Mouse (Mus musculus) embryonic facial prominence, embryonic 10.5 days (tissue): ENCODE data around the gene Irf2. TPM values are rescaled to one million over a fixed set of nuclear protein-coding genes. Genes with fewer than 3 reads are reported as not detected.

Source experiments
- DNase-seq: peaks from one replicate; pipeline ENCODE4 v3.0.0-alpha.2; 2017; ENCODE audit warnings: low spot score
- H3K27ac ChIP-seq: fragments of 300-500 bp; sonication (generic); replicated peaks from 2 replicates; pipeline ENCODE4 v1.5.1; 2016; ENCODE audit warnings: mild to moderate bottlenecking
- H3K27me3 ChIP-seq: fragments of 300-500 bp; sonication (generic); replicated peaks from 2 replicates; pipeline ENCODE4 v1.6.1; 2016; ENCODE audit warnings: low read depth, mild to moderate bottlenecking; ENCODE audit not compliant: poor library complexity, severe bottlenecking
- H3K36me3 ChIP-seq: fragments of 300-500 bp; sonication (generic); replicated peaks from 2 replicates; pipeline ENCODE4 v1.6.1; 2016; ENCODE audit warnings: mild to moderate bottlenecking, moderate library complexity
- H3K4me1 ChIP-seq: fragments of 300-500 bp; sonication (generic); 2 replicates; pipeline ENCODE4 v1.6.1; 2016
- H3K4me3 ChIP-seq: fragments of 300-500 bp; sonication (generic); 2 replicates; pipeline ENCODE4 v1.5.1; 2016; ENCODE audit warnings: mild to moderate bottlenecking, moderate library complexity
- H3K9me3 ChIP-seq: fragments of 300-500 bp; sonication (generic); 2 replicates; pipeline ENCODE4 v1.6.1; 2016; ENCODE audit warnings: mild to moderate bottlenecking
- WGBS: fragments of 180-500 bp; shearing (Covaris S2); methylation state at CpG from one replicate; pipeline ENCODE4 v1.1.7; 2016; 5-methylcytosine and 5-hydroxymethylcytosine counted together
- polyA plus RNA-seq: library from polyadenylated mRNA; unstranded; fragments of >200 nt; fragmentation: Nextera tagmentation; extraction: Ambion mirVana; gene quantifications from 2 replicates; pipeline ENCODE4 v1.2.1, GENCODE M21; 2016

Gene Irf2
- polyA plus RNA-seq, 1 experiment from 2014 or later, result 9.7 TPM

DNA sequence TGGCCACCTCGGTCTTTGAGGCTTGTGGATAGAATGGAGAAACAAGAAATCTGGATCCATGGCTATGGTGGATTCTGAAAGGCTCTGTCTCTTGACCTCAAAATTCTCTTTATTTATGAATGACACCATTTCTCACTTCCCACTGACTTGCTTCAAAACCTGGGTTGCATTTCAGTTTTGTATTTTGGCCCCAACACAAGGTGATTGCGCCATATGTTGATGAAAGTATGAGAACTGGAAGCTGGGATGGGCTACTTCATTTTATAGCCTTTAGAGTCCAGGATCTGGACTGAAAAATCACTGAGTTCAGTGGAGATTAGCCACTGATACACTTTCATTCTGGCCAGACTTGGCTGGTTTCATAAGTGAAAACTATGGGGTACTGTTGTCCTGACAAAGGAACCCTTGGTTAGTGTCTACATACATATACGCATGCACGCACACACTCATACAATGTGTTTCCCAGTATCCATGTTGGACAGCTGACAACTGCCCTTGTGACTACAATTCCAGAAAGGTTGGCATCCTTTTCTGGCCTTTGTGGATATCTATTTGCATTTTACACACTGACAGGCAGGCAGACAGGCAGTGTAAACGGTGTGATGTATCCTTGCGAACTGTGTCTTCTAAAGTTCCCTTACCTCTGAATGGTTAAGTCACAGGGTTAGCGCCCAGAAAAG, 89.3 kb downstream of the Irf2 start:
- H3K27me3 ChIP-seq, result no peaks in the 10 kb centered on the region
- H3K4me1 ChIP-seq, result 0 out of 2 replicates have a peak, but pooled peaks cover 3% of the 10 kb centered on the region
- DNase-seq, result no peak
- H3K27ac ChIP-seq, result no peak overlapping the region
- H3K36me3 ChIP-seq, result 0 out of 2 replicates have a peak, but pooled peaks cover under 1% of the 10 kb centered on the region
- no peaks in the 10 kb centered on the region for H3K9me3 ChIP-seq
- WGBS, result 92% methylated on average over 7 of the region's 7 CpGs
- H3K4me3 ChIP-seq, result no peak overlapping the region

DNA sequence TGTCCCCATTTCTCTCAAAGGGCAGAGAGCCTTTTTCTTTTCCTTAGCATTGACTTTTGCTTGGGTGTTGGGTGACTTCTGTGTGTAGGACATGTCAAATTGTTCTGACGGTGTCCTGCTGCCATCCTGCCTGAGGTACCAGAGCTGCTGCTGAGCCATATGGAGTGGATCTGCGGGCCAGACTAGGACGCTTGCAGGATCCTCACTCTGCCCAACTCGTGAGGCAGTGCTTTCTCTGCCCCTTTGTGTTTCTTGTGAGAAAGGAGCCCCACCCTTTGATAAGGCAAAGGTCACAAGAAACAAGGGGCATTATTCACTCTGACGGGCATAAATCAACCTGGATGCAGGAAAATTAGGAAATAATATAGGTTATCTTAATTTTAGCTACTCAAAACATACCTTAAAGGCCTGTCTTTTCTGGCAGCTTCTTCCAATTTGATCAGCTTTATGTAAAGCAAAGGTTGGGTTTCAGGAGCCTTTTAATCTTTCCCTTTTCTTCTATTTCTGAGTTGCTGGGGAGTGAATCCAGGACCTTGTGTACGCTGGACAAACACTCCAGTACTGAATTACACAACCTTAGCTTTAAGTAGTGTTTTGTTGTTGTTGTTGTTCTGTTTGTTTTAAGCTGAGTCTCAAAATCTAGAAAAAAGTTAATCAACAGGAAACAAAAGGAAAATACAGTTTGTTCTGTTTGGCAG, 90.0 kb downstream of the Irf2 start:
- H3K4me3 ChIP-seq, result no peak overlapping the region
- 0 out of 2 replicates have a peak, but pooled peaks cover 3% of the 10 kb centered on the region for H3K4me1 ChIP-seq
- H3K36me3 ChIP-seq, result no peaks in the 10 kb centered on the region
- no peak for DNase-seq
- WGBS, result 74% methylated on average over 6 of the region's 6 CpGs
- H3K9me3 ChIP-seq, result no peaks in the 10 kb centered on the region
- no peak overlapping the region for H3K27ac ChIP-seq
- no peaks in the 10 kb centered on the region for H3K27me3 ChIP-seq

DNA sequence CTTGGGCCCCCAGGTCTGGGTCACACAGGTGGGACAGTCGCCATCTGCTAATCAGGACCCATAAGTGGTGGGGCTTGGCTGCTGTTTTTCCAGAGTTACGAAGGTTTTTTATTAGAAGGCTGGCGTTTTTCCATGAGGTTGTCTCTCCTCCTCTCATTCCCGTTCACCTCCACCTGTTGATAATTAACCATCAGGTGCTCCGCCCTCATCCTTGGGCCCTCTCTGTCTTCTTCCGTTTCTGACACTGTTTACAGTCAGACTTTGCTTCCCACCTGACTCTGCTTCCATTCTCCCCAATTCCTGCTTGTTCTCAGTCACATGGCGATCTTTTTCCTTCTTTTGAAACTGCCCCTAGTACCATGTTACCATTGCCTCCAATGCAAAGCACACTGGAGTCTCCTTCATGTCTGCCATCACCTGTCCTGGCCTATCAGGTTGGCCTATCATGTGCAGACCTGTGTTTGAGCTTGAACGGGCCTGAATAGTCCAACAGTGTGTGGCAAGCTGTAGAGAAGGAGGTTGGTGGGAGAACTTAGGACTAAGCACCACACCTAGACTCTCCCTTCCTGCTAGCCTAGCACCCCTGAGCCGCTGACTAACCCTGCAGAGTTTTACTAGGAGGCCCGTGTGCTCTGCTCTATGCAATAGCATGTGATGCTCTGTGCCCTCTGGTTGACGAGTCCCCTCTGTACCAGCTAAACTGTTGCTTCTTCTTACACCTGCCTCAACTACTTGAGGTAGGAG, 90.8 kb downstream of the Irf2 start:
- 83% methylated on average over 11 of the region's 11 CpGs for WGBS
- Histone ChIP-seq H3K4me3 (no peak overlapping the region), H3K9me3 (no peaks in the 10 kb centered on the region), H3K36me3 (no peaks in the 10 kb centered on the region), H3K4me1 (0 out of 2 replicates have a peak, but pooled peaks cover 3% of the 10 kb centered on the region), H3K27me3 (no peaks in the 10 kb centered on the region), H3K27ac (no peak overlapping the region)
- DNase-seq, result no peak

DNA sequence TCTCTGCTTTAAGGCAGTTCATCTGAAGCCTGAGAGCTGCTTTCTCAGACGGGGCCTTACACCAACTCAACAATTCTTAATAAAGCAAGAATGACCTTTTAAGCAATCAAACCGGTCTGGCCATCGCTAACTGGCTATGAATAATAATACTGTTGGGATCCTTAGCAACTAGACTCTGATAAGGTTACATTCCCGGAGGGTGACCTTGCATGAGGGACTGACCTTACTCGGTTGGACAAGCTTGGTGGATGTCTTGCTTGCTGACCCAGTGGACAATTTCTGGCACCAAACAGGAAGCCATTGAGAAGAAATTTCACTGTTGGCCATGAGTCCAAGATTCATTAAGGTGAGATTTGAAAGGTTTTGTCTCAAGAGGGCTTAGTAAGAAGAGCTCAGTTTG, 92.4 kb downstream of the Irf2 start:
- H3K4me3 ChIP-seq, result no peak overlapping the region
- H3K27ac ChIP-seq, result no peak overlapping the region
- 91% methylated on average over 5 of the region's 5 CpGs for WGBS
- DNase-seq, result no peak
- no peaks in the 10 kb centered on the region for H3K27me3 ChIP-seq
- 0 out of 2 replicates have a peak, but pooled peaks cover 3% of the 10 kb centered on the region for H3K4me1 ChIP-seq
- no peaks in the 10 kb centered on the region for H3K9me3 ChIP-seq
- no peaks in the 10 kb centered on the region for H3K36me3 ChIP-seq

DNA sequence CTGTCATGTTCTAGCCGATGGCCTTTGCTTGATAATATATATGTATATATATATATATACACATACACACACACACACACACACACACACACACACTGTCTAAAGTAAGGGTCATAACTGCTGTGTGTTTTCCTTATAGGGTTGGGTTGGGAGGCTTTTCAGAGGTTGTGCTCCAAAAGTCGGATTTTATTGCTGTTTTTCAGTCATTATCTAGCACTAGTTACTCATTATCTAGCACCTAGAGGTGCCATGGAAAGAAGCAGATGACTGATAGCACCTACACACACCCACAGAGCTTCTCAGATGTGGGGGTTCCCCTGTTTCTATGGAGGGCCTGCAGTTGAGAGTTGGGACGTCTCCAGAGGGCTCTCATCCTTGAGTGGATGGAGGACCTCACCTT, 92.9 kb downstream of the Irf2 start:
- Histone ChIP-seq H3K27me3 (no peaks in the 10 kb centered on the region), H3K4me3 (no peak overlapping the region), H3K36me3 (peaks cover 2% of the 10 kb centered on the region; the same call in 1 of the 2 replicates), H3K27ac (no peak overlapping the region), H3K4me1 (0 out of 2 replicates have a peak, but pooled peaks cover 3% of the 10 kb centered on the region), H3K9me3 (no peaks in the 10 kb centered on the region)
- 91% methylated on average over 3 of the region's 3 CpGs for WGBS
- no peak for DNase-seq

DNA sequence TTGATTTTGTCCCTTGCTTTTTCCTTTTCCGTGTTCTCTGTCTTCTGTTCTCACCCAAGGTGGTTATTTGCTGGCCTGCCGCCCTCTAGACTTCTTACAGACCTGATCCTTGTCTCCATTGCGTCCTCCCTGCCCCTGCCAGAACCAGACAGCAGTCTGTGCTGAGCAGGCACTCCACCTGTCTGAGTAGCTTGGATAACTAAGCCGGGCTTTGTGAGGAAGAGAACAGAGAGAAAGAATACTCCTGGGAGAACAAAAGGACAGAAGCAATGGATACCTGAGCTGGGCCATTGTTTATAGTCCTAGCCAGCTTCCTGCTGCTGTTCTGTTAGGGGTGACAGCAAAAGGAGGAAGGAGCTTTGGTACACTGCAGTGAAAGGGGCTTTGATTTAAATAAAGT, 94.2 kb downstream of the Irf2 start:
- 45% methylated on average over 4 of the region's 4 CpGs for WGBS
- DNase-seq, result no peak
- Histone ChIP-seq H3K9me3 (no peaks in the 10 kb centered on the region), H3K36me3 (peaks cover 15% of the 10 kb centered on the region), H3K27me3 (no peaks in the 10 kb centered on the region), H3K4me1 (0 out of 2 replicates have a peak, but pooled peaks cover 3% of the 10 kb centered on the region), H3K4me3 (no peak overlapping the region), H3K27ac (peak overlapping the region; percentile 35; the same call in 1 of the 2 replicates)

DNA sequence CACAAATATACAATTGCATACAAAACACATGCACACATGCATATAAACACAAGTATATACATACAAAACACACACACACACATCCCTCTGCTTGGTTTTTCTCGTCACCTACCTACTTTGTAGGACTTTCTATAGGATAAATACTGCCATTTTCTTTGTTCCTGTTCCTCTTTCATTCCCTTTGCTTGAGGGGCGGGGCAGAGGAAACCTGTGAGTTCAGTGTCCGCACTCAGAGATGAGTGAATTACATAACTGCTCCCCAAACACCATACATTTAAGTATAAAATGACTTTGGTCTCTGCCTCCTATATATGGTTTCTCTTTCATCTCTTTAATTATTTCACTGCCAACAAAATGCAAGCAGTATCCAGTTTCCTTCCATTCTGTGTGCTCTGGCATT, 94.9 kb downstream of the Irf2 start:
- Histone ChIP-seq H3K27ac (no peak overlapping the region), H3K27me3 (no peaks in the 10 kb centered on the region), H3K36me3 (peaks cover 22% of the 10 kb centered on the region), H3K4me1 (0 out of 2 replicates have a peak, but pooled peaks cover 3% of the 10 kb centered on the region), H3K9me3 (no peaks in the 10 kb centered on the region), H3K4me3 (no peak overlapping the region)
- DNase-seq, result no peak
- WGBS, result 86% methylated on average over 3 of the region's 3 CpGs

DNA sequence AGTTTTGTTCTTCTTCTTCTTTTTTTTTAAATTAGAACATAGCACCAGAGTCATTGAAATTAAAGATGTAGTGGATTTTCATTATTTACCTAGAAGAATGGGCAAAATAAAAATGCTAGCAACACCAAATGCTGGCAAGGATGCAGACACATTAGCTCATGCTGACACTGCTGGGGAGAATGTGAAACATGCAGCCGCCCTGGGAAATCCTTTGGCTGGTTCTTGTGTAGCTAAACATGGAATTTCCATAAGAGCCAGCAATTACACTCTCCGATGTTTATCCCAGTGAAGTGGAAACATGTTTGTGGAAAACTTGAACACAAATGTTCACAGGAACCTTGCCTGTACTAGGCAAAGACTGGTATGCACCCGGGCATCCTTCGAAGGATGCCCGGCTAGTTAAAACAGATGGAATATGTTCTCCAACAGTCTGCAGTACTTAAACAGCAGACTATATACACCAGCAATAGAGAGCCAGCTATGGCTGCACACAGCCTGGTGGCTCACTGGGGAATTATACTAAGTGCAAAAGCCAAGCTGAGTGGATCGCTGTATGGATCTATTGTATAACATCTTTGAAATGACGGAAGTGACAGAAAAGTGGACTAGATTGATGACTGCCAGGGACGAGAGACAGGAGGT, 96.6 kb downstream of the Irf2 start:
- no peak overlapping the region for H3K27ac ChIP-seq
- H3K9me3 ChIP-seq, result no peaks in the 10 kb centered on the region
- H3K36me3 ChIP-seq, result peaks cover 32% of the 10 kb centered on the region
- H3K4me1 ChIP-seq, result 0 out of 2 replicates have a peak, but pooled peaks cover 3% of the 10 kb centered on the region
- no peak overlapping the region for H3K4me3 ChIP-seq
- 91% methylated on average over 8 of the region's 8 CpGs for WGBS
- H3K27me3 ChIP-seq, result no peaks in the 10 kb centered on the region
- DNase-seq, result no peak

DNA sequence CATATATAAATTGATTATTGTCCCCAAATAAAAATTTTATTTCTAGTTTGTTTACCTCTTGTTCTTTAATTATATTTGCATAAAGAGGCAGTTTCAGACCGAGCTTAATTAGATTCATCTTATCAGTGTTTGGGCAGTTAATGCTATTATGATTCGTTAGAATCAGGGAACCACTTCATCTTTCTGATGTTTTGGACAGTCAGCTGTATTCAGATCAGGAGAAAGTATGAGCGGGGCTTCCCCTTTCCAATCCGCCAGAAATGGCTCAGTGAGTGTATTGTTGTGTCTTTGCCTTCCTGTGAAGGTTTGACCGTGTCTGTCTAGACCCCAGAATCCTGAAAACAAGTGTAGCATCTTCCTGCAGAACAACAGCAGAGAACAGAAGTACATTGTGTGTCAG, 97.4 kb downstream of the Irf2 start:
- no peak overlapping the region for H3K27ac ChIP-seq
- 86% methylated on average over 5 of the region's 5 CpGs for WGBS

DNA sequence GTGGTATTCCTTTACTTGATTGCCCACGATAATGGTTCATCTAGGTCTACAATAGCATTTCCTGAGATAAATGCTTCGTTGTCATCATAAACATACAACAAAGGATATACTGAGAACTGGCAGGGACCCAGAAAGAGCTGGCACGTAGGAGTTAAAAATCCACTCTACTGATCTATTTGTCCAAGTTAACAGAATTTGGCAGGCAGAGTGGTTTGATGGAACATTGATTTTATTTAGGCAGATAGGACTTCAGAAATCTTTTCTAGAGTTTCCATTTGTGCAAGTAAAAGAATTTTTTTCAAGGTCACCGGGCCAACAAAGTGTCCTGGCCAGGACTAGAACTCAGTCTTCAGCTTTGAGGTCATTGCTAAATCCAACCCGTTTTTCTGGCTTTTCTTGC, 98.5 kb downstream of the Irf2 start:
- peaks cover 32% of the 10 kb centered on the region for H3K36me3 ChIP-seq

More for the DNA sequence above, 97.4 kb downstream of the Irf2 start:
- no peak for DNase-seq
- no peaks in the 10 kb centered on the region for H3K9me3 ChIP-seq
- H3K4me1 ChIP-seq, result 0 out of 2 replicates have a peak, but pooled peaks cover 3% of the 10 kb centered on the region
- H3K27me3 ChIP-seq, result no peaks in the 10 kb centered on the region
- peaks cover 32% of the 10 kb centered on the region for H3K36me3 ChIP-seq
- H3K4me3 ChIP-seq, result no peak overlapping the region

DNA sequence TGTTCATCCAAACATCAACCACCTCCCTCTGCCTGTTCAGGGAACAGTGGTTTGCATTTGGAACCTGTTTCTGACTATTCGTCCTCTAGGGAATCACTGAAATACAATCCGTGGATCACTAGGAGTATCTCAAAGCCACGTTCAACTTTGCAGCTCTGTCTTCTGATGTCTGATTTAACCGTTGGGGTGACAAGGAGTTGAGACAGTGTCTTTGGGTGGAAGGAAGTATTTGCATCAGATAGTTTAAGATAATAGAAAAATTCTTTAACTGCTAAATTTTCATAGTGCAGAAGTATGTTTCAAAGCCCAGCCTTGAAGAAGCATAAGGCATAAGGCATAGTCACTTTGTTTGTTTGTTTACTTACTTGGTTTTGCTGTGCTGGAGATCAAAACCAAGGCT, 100.9 kb downstream of the Irf2 start:
- 81% methylated on average over 4 of the region's 4 CpGs for WGBS
- no peak for DNase-seq
- no peaks in the 10 kb centered on the region for H3K27me3 ChIP-seq
- no peaks in the 10 kb centered on the region for H3K9me3 ChIP-seq
- peaks cover 6% of the 10 kb centered on the region; the same call in 1 of the 2 replicates for H3K4me1 ChIP-seq
- no peak overlapping the region for H3K27ac ChIP-seq
- no peak overlapping the region for H3K4me3 ChIP-seq
- peaks cover 32% of the 10 kb centered on the region for H3K36me3 ChIP-seq

More for the DNA sequence above, 98.5 kb downstream of the Irf2 start:
- WGBS, result 82% methylated on average over 5 of the region's 5 CpGs
- Histone ChIP-seq H3K4me1 (peaks cover 6% of the 10 kb centered on the region; the same call in 1 of the 2 replicates), H3K27ac (no peak overlapping the region), H3K4me3 (no peak overlapping the region), H3K27me3 (no peaks in the 10 kb centered on the region), H3K9me3 (no peaks in the 10 kb centered on the region)
- no peak for DNase-seq

DNA sequence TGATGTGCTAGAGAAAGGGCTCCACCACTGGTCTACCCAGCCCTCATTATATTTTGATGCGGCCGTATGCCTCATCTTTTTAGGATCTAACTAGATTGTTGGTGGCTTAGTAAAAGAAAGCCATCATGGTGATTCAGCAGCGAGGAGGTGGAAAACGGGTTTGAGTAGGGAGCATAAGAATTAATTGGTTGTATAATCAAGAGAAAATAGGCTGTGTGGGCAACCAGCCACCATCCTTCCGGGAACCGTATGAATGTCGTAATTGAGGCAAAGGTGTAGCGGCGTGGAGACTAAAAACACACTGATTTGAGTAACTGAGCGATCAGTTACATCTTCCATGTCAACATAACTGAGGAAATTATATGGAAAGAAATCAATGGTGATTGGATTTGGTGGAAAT, 101.3 kb downstream of the Irf2 start:
- no peak overlapping the region for H3K27ac ChIP-seq
- H3K36me3 ChIP-seq, result peaks cover 35% of the 10 kb centered on the region
- no peaks in the 10 kb centered on the region for H3K9me3 ChIP-seq
- H3K4me3 ChIP-seq, result no peak overlapping the region
- no peaks in the 10 kb centered on the region for H3K27me3 ChIP-seq
- 95% methylated on average over 10 of the region's 10 CpGs for WGBS
- peaks cover 6% of the 10 kb centered on the region; the same call in 1 of the 2 replicates for H3K4me1 ChIP-seq
- no peak for DNase-seq
